Mouse (Mus musculus) cerebellum, postnatal 14 days (tissue): Measurements from ENCODE around the gene Slc15a5.
"Not testable (repeated sequence)": the region's sequence is repeated elsewhere in the genome, so short reads cannot be mapped to it uniquely, and the experiment has no call there.

Source experiments
- DNase-seq, 2 experiments: peaks; one replicate each; pipeline ENCODE4 v3.0.0; 2021; ENCODE audit warnings: mixed read lengths in 2 of 2

Gene Slc15a5

GRCm38 (mm10) chr6:138079816-138080215, at the start of gene Slc15a5:
Gene Slc15a5 (minus strand): TSS chr6:138079916.
- no peak for DNase-seq

- DNase-seq: no peak
Observed at GRCm38 (mm10) chr6:138128392-138129335, 48.9 kb upstream of the Slc15a5 start.

GRCm38 (mm10) chr6:138117496-138117895, 37.8 kb upstream of the Slc15a5 start:
- peak in 1 of 2 experiments; percentile 7 for DNase-seq

- DNase-seq: no peak
Observed at GRCm38 (mm10) chr6:138104559-138104958, 24.8 kb upstream of the Slc15a5 start.

- no peak for DNase-seq
Observed at GRCm38 (mm10) chr6:138102940-138103339, 23.2 kb upstream of the Slc15a5 start.

- no peak for DNase-seq
Observed at GRCm38 (mm10) chr6:138101843-138102242, 22.1 kb upstream of the Slc15a5 start.

GRCm38 (mm10) chr6:138099646-138100045, 19.9 kb upstream of the Slc15a5 start:
- DNase-seq: no peak

GRCm38 (mm10) chr6:138095060-138095459, 15.3 kb upstream of the Slc15a5 start:
- DNase-seq: no peak

GRCm38 (mm10) chr6:138092432-138092831, 12.7 kb upstream of the Slc15a5 start:
- DNase-seq: no peak

GRCm38 (mm10) chr6:138089084-138089483, 9.4 kb upstream of the Slc15a5 start:
- DNase-seq: no peak

GRCm38 (mm10) chr6:138086421-138086820, 6.7 kb upstream of the Slc15a5 start:
- not testable (repeated sequence) for DNase-seq

- no peak for DNase-seq
Observed at GRCm38 (mm10) chr6:138080778-138081549, 1.2 kb upstream of the Slc15a5 start.

- DNase-seq: no peak
Observed at GRCm38 (mm10) chr6:138077681-138078439, 1.9 kb downstream of the Slc15a5 start.

GRCm38 (mm10) chr6:138075723-138076122, 4.0 kb downstream of the Slc15a5 start:
- no peak for DNase-seq

- DNase-seq: no peak
Observed at GRCm38 (mm10) chr6:138073540-138073939, 6.2 kb downstream of the Slc15a5 start.

- DNase-seq: no peak
Observed at GRCm38 (mm10) chr6:138072963-138073339, 6.8 kb downstream of the Slc15a5 start.

GRCm38 (mm10) chr6:138072110-138072962, 7.4 kb downstream of the Slc15a5 start:
- DNase-seq: no peak

GRCm38 (mm10) chr6:138071505-138072107, 8.1 kb downstream of the Slc15a5 start:
- no peak for DNase-seq

GRCm38 (mm10) chr6:138070720-138071504, 8.8 kb downstream of the Slc15a5 start:
- DNase-seq: no peak

- peak; percentile 4 to 24 for DNase-seq
Observed at GRCm38 (mm10) chr6:138069921-138070320, 9.8 kb downstream of the Slc15a5 start.

GRCm38 (mm10) chr6:138055572-138055971, 24.1 kb downstream of the Slc15a5 start:
- DNase-seq: no peak
